Mouse (Mus musculus) testis, postnatal 14 days (tissue): ENCODE results near the gene Oosp1.

Experiments used
- DNase-seq: peaks from one replicate; pipeline ENCODE4 v3.0.0; 2021; ENCODE audit warnings: low spot score

Oosp1 gene

GRCm38 (mm10) chr19:11617983-11618382 is 73.0 kb downstream of the Oosp1 start:
- DNase-seq: no peak
